16 mouse cellular contexts compared by ENCODE assay signal in genomic region chr8:45344298-45344697, GRCm38 (mm10). TPM values are rescaled to one million over a fixed set of nuclear protein-coding genes. Genes with fewer than 3 reads are reported as not detected.
"Had no signal": no experiment of that assay in that cellular context is flagged by ENCODE, and none has a peak within 500 bp of the region (broad histone marks: within the 10 kb centered on the region; RNA-seq: fewer than 3 reads in every experiment).

No protein-coding gene starts in this region.

- H3K4me1 ChIP-seq: lung, embryonic 15.5 days; midbrain, embryonic 13.5 days; midbrain, embryonic 15.5 days; neural tube, embryonic 12.5 days; stomach, embryonic 15.5 days had no signal

- H3K36me3 ChIP-seq: lung, embryonic 15.5 days; midbrain, embryonic 13.5 days; midbrain, embryonic 15.5 days; neural tube, embryonic 12.5 days had no signal

- H3K4me3 ChIP-seq: lung, embryonic 15.5 days; midbrain, embryonic 13.5 days; midbrain, embryonic 15.5 days; neural tube, embryonic 12.5 days; stomach, embryonic 15.5 days had no signal

- H3K4me2 ChIP-seq: lung, embryonic 15.5 days; midbrain, embryonic 11.5 days; midbrain, embryonic 13.5 days; midbrain, embryonic 15.5 days; neural tube, embryonic 12.5 days; stomach, embryonic 15.5 days had no signal

- H3K27ac ChIP-seq: lung, embryonic 15.5 days; macrophage; midbrain, embryonic 13.5 days; midbrain, embryonic 15.5 days; neural tube, embryonic 12.5 days; stomach, embryonic 15.5 days had no signal

- H3K9me3 ChIP-seq: lung, embryonic 15.5 days; megakaryocyte, embryonic 14.5 days; midbrain, embryonic 13.5 days; midbrain, embryonic 15.5 days; neural tube, embryonic 12.5 days; stomach, embryonic 15.5 days had no signal

- H3K27me3 ChIP-seq: lung, embryonic 15.5 days; midbrain, embryonic 13.5 days; midbrain, embryonic 15.5 days; neural tube, embryonic 12.5 days; stomach, embryonic 15.5 days had no signal

- H3K9ac ChIP-seq: liver, postnatal 0 days; lung, embryonic 15.5 days; midbrain, embryonic 13.5 days; midbrain, embryonic 15.5 days; neural tube, embryonic 12.5 days; stomach, embryonic 15.5 days had no signal

- DNase-seq: thymus, adult 18-20 months had no signal

RNA-seq across cellular contexts. Expression of gene Gm45753, which starts 36.0 kb away (rescaled TPM):
- total RNA-seq: midbrain, postnatal 0 days; monocyte, adult 5-6 weeks; neutrophil, adult 5-6 weeks had no signal
- polyA plus RNA-seq: lung, embryonic 15.5 days; midbrain, embryonic 13.5 days; midbrain, embryonic 15.5 days; midbrain, postnatal 0 days; neural tube, embryonic 12.5 days; neural tube, embryonic 14.5 days; spleen, adult 2 months; thymus, postnatal 0 days had no signal

RNA-seq across cellular contexts. Expression of gene Fam149a, which starts 37.8 kb away (rescaled TPM):
- total RNA-seq: monocyte, adult 5-6 weeks; neutrophil, adult 5-6 weeks had no signal

RNA-seq across cellular contexts. Expression of gene Klkb1, which starts 49.6 kb away (rescaled TPM):
- total RNA-seq: neutrophil, adult 5-6 weeks had no signal
- polyA plus RNA-seq: lung, embryonic 15.5 days; midbrain, embryonic 11.5 days; midbrain, embryonic 13.5 days; neural tube, embryonic 12.5 days; thymus, postnatal 0 days had no signal
